Mouse (Mus musculus): ENCODE results near the gene Cped1. TPM values are rescaled to one million over a fixed set of nuclear protein-coding genes. Genes with fewer than 3 reads are reported as not detected.

Gene Cped1
- 0.05 and 0.35 TPM in 2 replicates for polyA plus RNA-seq (2012)

GRCm38 (mm10) chr6:21985732-21986540, at the start of gene Cped1:
Gene Cped1, plus strand, starts transcription at chr6:21985916.

GRCm38 (mm10) chr6:21949226-21949731, 36.4 kb upstream of the Cped1 start, which contains the start of gene Ing3:
Gene Ing3, plus strand, starts transcription at chr6:21949571.

GRCm38 (mm10) chr6:22288004-22288736, 302.5 kb downstream of the Cped1 start, which contains the start of gene Wnt16:
Gene Wnt16, plus strand, starts transcription at chr6:22288227.

Other genes starting within 250 kb of the Cped1 start
- 0.09 TPM in 1 of 2 replicates, not detected in the other for gene Tspan12, start 133.4 kb upstream of the Cped1 start, polyA plus RNA-seq (2012)
- gene Ing3, start 36.3 kb upstream of the Cped1 start, polyA plus RNA-seq (2012), result 22.8 and 28.1 TPM in 2 replicates